Mouse (Mus musculus): ENCODE results near the gene 2310030G06Rik. TPM values are rescaled to one million over a fixed set of nuclear protein-coding genes. Genes with fewer than 3 reads are reported as not detected.

The 2310030G06Rik gene
- polyA plus RNA-seq, 1 experiment from 2014 or later = 0.56 TPM

DNA sequence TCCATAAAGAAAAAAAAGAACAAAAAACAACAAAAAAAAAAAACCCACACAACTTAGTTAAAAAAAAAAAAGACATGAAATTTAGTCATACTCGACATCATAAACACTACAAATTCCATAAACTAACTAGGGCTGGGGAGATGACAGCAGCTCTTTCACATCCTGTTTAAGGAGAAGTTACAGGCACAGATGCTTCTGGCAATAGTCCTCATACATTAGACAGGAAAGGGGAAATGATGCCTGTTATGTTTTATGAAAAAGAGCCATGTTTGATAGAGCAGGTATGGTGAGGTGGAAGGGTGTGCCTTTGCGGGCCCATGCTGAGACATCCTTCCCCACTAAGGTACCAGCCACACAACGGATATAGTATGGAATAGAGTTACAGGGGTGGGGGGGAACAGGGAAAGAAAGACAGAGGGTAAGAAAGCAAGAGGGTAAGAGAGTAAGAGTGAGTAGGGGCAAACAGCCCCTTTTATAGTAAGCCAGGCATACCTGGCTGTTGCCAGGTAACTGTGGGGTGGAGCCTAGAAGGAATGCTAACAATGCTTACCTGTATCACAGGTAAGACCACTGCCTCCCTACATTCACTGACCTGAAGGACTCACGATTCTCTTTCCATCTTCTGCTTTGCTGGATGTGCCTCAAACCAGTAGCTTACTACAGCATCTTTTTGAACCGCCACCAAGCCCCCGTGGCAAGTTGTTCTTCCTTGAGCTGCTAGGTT, 15.3 kb upstream of the 2310030G06Rik start:
- ATAC-seq (ENCODE audit: low FRiP score, low read depth) = no peak
- no peak overlapping the region for H3K27ac ChIP-seq (replicated peaks)
- 68% methylated on average over 6 of the region's 6 CpGs for WGBS

DNA sequence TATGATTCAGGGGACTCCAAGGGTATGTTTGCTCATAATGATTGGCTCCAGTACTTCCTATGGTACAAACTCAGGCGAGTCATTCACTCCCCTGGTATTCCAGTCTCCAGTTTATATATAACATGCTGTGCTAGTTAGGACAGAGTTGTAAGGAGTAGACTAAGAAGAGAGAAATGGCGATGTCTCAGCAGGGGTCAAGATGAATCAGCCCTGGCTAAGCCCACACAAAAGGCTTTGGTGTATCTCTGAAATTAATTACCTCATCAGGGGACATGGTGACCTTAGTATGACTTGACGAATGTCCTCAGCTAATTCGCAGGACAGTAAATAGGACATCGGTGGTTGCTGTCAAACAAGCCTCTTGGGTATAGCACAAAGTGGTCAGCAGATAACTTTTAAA, 10.4 kb upstream of the 2310030G06Rik start:
- Histone ChIP-seq H3K9ac (replicated peaks) (no peak overlapping the region), H3K27ac (replicated peaks) (no peak overlapping the region), H3K4me1 (peaks cover 4% of the 10 kb centered on the region; the same call in 1 of the 2 replicates), H3K4me2 (replicated peaks) (no peak overlapping the region), H3K36me3 (no peaks in the 10 kb centered on the region), H3K9me3 (no peaks in the 10 kb centered on the region), H3K4me3 (no peak overlapping the region), H3K27me3 (no peaks in the 10 kb centered on the region)
- no peak for ATAC-seq (ENCODE audit: low FRiP score, low read depth)
- 61% methylated on average over 5 of the region's 5 CpGs for WGBS

More for the DNA sequence above, 15.3 kb upstream of the 2310030G06Rik start:
- H3K4me2 ChIP-seq (replicated peaks) = no peak overlapping the region
- H3K4me1 ChIP-seq = no peaks in the 10 kb centered on the region
- no peaks in the 10 kb centered on the region for H3K36me3 ChIP-seq
- no peak overlapping the region for H3K9ac ChIP-seq (replicated peaks)
- H3K9me3 ChIP-seq = no peaks in the 10 kb centered on the region
- H3K4me3 ChIP-seq = no peak overlapping the region
- no peaks in the 10 kb centered on the region for H3K27me3 ChIP-seq

DNA sequence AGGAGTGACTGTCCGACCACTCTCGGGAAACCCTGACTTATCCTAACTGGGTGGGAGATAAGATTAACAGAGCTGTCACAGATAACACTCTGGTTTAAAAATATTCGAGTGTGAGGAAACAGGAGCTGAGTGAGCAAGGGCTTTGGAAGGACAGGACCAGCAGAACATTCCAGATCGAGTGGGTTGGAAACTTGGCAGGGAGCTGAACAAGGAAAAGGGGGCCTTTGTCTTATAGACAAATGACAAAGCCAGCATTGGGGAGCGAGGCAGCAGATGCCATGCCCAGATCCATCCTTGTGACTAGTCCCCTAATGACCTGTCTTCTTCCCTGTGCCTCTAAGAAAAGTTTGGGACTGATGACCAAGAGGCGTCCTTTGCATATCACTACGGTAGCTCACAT, 7.6 kb upstream of the 2310030G06Rik start:
- ATAC-seq (ENCODE audit: low FRiP score, low read depth) = no peak
- H3K9ac ChIP-seq (replicated peaks) = no peak overlapping the region
- 81% methylated on average over 7 of the region's 7 CpGs for WGBS

DNA sequence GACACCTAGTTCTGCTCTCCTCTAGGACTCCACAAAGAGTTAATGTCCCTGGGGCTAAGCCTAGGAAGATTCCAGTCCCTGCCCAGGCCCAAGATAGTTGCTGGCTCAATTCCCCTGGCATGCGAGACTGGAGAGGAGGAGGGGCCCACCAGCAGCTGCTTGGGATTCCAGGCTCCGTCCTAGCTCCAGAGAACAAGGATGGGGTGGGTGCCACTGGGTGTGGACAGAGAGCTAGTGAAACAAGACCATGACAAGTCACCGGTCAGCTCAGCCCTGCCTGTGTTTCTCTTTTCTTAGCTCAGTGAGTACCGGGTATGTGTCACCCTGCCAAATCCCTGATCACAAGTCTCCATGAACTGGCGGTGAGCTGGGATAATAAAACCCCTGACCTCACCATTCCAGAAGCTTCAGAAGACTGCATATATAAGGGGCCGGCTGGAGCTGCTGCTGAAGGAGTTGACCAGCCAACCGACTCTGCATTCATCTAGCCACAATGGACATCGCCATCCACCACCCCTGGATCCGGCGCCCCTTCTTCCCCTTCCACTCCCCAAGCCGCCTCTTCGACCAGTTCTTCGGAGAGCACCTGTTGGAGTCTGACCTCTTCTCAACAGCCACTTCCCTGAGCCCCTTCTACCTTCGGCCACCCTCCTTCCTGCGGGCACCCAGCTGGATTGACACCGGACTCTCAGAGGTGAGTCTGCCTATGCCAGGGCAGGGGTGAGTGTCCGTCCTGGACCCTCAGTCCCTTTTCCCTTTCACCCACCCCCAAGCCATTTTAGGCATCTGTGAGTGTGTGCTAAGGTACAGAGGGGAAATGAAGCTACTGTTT, 6.7 kb upstream of the 2310030G06Rik start:
- Histone ChIP-seq H3K4me2 (replicated peaks) (no peak overlapping the region), H3K4me3 (no peak overlapping the region), H3K9ac (replicated peaks) (no peak overlapping the region), H3K27me3 (no peaks in the 10 kb centered on the region), H3K4me1 (peaks cover 4% of the 10 kb centered on the region; the same call in 1 of the 2 replicates), H3K36me3 (no peaks in the 10 kb centered on the region), H3K27ac (replicated peaks) (no peak overlapping the region), H3K9me3 (no peaks in the 10 kb centered on the region)
- 74% methylated on average over 17 of the region's 17 CpGs for WGBS
- ATAC-seq (ENCODE audit: low FRiP score, low read depth) = no peak

More for the DNA sequence above, 7.6 kb upstream of the 2310030G06Rik start:
- Histone ChIP-seq H3K27me3 (no peaks in the 10 kb centered on the region), H3K4me2 (replicated peaks) (no peak overlapping the region), H3K36me3 (no peaks in the 10 kb centered on the region), H3K4me3 (no peak overlapping the region), H3K9me3 (no peaks in the 10 kb centered on the region), H3K4me1 (peaks cover 4% of the 10 kb centered on the region; the same call in 1 of the 2 replicates), H3K27ac (replicated peaks) (no peak overlapping the region)

DNA sequence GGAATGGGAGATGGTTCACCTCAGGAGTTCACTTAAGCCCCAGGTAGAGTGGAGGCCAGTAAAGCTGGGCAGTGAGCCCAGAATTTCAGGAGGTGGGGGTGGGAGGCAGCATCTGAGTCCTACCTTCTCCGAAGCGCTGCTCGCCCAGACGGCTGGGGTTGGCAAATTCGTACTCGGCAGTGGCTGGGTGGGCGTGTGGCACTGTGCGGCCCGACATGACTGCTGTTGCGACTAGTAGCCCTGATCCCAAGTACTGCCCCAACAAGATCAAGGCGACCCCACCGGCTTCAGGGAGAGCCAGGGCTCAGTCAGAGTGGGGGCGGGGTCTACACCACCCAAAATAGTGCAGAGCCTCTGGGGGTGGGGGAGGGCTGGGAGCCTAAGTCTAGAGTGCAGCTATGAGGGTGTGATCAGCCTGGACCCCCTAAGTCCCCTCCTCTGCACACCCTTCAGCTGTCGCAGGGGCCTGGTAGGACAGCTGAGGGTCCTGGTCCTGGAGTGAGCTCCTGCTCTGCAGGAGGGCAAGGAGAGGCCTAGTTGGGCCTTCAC, 5.8 kb upstream of the 2310030G06Rik start, which contains the start of gene Hspb2:
Hspb2 (minus strand) TSS at position 301 of the 549 bp plus-strand sequence.
- Histone ChIP-seq H3K4me1 (peaks cover 4% of the 10 kb centered on the region; the same call in 1 of the 2 replicates), H3K9me3 (no peaks in the 10 kb centered on the region), H3K4me3 (no peak within 1 kb of the TSS), H3K27me3 (0 out of 2 replicates have a peak, but pooled peaks cover 5% of the 10 kb centered on the region), H3K9ac (replicated peaks) (no peak within 1 kb of the TSS), H3K36me3 (no peaks in the 10 kb centered on the region), H3K27ac (replicated peaks) (no peak within 1 kb of the TSS), H3K4me2 (replicated peaks) (no peak within 1 kb of the TSS)
- WGBS = 75% methylated on average over 14 of the region's 14 CpGs
- no peak for ATAC-seq (ENCODE audit: low FRiP score, low read depth)

DNA sequence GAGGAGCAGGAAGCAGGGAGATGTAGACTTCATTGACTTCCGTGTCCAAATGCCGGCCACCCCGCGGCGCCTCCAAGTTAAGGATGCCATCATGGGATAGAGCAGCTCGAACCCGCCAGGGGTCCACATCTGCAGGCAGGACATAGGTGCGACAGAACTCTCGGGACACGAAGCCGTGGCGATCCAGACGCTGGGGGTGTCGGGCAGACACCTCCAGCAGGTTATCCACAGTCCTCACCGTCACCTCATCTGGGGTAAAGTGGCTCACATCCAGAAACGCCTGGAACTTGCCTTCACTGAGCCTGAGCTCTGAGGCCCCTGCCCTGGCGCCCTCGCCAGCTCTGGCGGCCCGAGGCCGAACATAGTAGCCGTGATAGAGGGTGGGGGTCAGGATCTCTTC, 5.0 kb upstream of the 2310030G06Rik start, which contains the start of gene Cryab:
Cryab (plus strand) TSS at position 3 of the 400 bp plus-strand sequence.
- WGBS = 81% methylated on average over 22 of the region's 22 CpGs
- peaks cover 6% of the 10 kb centered on the region for H3K4me1 ChIP-seq
- H3K27me3 ChIP-seq = peaks cover 13% of the 10 kb centered on the region; the same call in 1 of the 2 replicates
- H3K9ac ChIP-seq (replicated peaks) = no peak within 1 kb of the TSS
- no peak within 1 kb of the TSS for H3K4me2 ChIP-seq (replicated peaks)
- no peak within 1 kb of the TSS for H3K4me3 ChIP-seq
- no peaks in the 10 kb centered on the region for H3K9me3 ChIP-seq
- H3K36me3 ChIP-seq = no peaks in the 10 kb centered on the region
- no peak for ATAC-seq (ENCODE audit: low FRiP score, low read depth)
- H3K27ac ChIP-seq (replicated peaks) = no peak within 1 kb of the TSS

DNA sequence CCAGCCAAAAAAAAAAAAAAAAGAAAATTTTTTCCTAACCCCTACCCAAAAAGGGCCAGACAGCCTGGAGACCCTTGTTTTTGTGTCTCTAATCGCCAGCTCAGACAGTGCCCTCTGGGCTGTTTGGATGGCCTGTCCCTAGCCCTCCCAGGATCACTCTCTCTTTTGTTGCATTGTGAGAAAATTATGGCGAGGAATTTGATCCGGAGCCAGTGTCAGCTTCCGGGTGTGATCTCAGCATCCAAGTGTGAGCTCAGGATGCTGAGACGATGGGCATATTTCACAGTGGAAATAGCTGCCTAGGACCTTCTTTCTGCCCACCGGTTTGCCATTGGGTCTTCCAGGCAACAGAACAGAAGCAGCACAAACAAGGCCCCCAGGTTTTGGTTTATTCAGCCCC, 4.4 kb upstream of the 2310030G06Rik start:
- H3K36me3 ChIP-seq = no peaks in the 10 kb centered on the region
- H3K4me2 ChIP-seq (replicated peaks) = no peak overlapping the region
- no peak overlapping the region for H3K4me3 ChIP-seq
- no peak overlapping the region for H3K27ac ChIP-seq (replicated peaks)
- H3K27me3 ChIP-seq = peaks cover 19% of the 10 kb centered on the region
- H3K9ac ChIP-seq (replicated peaks) = no peak overlapping the region
- WGBS = 79% methylated on average over 6 of the region's 6 CpGs
- H3K9me3 ChIP-seq = no peaks in the 10 kb centered on the region
- H3K4me1 ChIP-seq = peaks cover 11% of the 10 kb centered on the region
- no peak for ATAC-seq (ENCODE audit: low FRiP score, low read depth)

DNA sequence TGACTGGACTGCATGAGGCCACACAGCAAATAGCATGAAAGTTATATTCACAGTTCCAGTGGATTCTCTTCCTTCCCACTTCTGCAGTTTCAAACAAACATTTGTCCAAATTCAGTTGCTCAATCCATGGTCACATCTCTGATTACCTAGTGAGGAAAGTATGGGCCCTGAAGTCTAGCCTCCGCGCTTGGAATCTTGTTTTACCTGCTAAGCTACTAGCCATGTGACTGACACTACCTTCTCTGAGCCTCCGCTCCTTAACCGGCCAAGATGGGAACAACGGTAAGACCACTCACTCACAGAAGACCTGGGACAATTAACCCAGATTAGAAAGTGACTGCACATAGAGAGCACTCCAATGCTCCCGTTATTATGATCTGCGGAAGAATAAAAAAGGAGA, 530 bp downstream of the 2310030G06Rik start:
- peak overlapping the region; percentile 44 for H3K9ac ChIP-seq (replicated peaks)
- H3K9me3 ChIP-seq = no peaks in the 10 kb centered on the region
- no peaks in the 10 kb centered on the region for H3K36me3 ChIP-seq
- no peak overlapping the region for H3K27ac ChIP-seq (replicated peaks)
- 13% methylated on average over 7 of the region's 7 CpGs for WGBS
- H3K4me2 ChIP-seq (replicated peaks) = peak overlapping the region; percentile 57
- H3K4me1 ChIP-seq = peaks cover 8% of the 10 kb centered on the region
- peaks cover 23% of the 10 kb centered on the region for H3K27me3 ChIP-seq
- H3K4me3 ChIP-seq = peak overlapping the region; percentile 33
- no peak for ATAC-seq (ENCODE audit: low FRiP score, low read depth)

DNA sequence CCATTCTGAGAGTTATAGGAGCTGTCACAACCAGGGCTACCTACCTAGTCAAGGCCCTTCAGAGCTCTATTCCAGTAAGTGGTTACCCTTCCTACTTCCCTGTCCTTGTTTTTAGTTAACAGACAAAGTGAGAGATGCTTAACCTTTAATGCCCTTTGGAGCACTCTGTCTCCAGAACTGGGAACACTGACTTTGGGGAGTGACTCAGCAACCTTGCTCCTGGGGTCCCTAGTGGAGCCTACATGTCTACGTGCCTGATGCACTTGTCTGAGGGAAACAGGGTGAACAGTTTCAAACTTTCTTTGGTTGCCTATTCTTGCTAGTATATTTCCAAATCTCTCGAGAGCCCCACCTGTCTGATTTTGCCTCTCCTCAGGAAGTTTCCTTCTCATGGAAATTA, 3.6 kb downstream of the 2310030G06Rik start:
- Histone ChIP-seq H3K4me1 (peaks cover 17% of the 10 kb centered on the region), H3K27me3 (peaks cover 25% of the 10 kb centered on the region), H3K27ac (replicated peaks) (no peak overlapping the region), H3K9ac (replicated peaks) (no peak overlapping the region), H3K36me3 (no peaks in the 10 kb centered on the region), H3K9me3 (no peaks in the 10 kb centered on the region), H3K4me2 (replicated peaks) (no peak overlapping the region), H3K4me3 (no peak overlapping the region)
- no peak for ATAC-seq (ENCODE audit: low FRiP score, low read depth)
- 77% methylated on average over 2 of the region's 2 CpGs for WGBS

DNA sequence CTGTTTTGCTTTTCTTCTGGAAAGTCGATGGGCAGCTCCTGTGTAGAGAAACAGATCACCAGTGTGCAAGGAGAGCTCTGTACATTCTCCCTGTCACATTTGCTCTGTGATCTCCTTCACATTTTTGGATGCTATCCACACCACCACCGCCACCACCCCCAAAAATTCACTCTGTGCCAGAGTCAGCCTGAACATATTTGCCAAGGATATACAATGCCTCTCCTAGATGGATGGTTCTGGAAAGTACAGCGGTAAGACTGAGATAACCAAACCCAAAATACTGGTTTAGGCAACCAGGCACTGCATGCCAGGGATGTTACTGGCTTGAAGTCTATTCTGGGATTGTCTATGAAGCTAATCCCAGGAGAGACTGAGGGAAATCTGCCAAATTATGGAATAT, 4.1 kb downstream of the 2310030G06Rik start:
- Histone ChIP-seq H3K9ac (replicated peaks) (no peak overlapping the region), H3K4me2 (replicated peaks) (no peak overlapping the region), H3K27me3 (peaks cover 22% of the 10 kb centered on the region), H3K4me1 (peaks cover 17% of the 10 kb centered on the region), H3K4me3 (no peak overlapping the region), H3K27ac (replicated peaks) (no peak overlapping the region), H3K9me3 (no peaks in the 10 kb centered on the region), H3K36me3 (no peaks in the 10 kb centered on the region)
- no peak for ATAC-seq (ENCODE audit: low FRiP score, low read depth)
- WGBS = 91% methylated on average over 3 of the region's 3 CpGs

DNA sequence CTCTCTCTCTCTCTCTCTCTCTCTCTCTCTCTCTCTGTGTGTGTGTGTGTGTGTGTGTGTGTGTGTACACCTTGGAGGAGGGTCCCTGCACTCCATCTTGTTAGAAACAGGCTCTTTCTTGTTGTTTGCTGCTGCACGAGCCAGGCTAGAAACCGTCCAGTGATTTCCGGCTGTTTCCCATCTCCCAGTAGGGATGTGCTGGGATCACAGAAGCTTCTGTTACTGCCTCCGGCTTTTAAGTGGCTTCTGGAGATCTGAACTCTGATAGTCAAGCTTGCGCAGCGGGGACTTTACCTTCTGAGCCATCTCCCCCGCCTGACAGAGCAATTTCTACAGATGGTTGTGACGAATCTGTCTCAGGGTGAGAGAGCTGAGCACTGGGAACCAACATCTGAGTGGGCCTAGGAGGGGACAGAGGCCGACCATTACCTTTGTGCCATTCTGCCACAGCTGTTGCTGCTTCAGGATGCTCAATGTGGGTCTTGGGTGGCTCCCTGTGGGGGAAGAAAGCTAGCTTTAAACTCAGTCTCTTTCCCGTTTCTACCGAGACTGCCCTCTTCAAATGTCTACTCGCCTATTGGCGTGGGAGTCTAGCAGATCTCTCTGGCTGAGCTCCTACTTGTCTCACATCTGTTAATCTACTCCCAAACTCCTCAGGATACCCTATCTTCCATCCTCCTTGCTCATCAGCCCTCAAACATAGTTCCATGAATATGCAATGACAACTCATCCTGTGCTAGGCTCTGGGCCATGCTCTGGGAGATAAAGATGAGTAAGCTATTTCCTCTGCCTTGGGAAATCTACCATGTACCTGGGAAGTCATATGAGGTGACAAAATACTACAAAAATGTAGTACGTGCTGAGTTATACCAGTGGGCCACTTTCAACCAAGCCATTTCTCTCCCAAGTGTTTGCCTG, 5.2 kb downstream of the 2310030G06Rik start:
- H3K27ac ChIP-seq (replicated peaks) = no peak overlapping the region
- 85% methylated on average over 14 of the region's 14 CpGs for WGBS
- H3K27me3 ChIP-seq = peaks cover 12% of the 10 kb centered on the region
- peaks cover 13% of the 10 kb centered on the region for H3K4me1 ChIP-seq
- H3K9ac ChIP-seq (replicated peaks) = no peak overlapping the region
- no peak overlapping the region for H3K4me2 ChIP-seq (replicated peaks)
- ATAC-seq (ENCODE audit: low FRiP score, low read depth) = no peak
- no peaks in the 10 kb centered on the region for H3K36me3 ChIP-seq
- H3K9me3 ChIP-seq = no peaks in the 10 kb centered on the region
- H3K4me3 ChIP-seq = no peak overlapping the region

Data from midbrain, embryonic 12.5 days (tissue).